Mouse (Mus musculus): ENCODE data around the gene Olfr183.
"Not testable (repeated sequence)": the region's sequence is repeated elsewhere in the genome, so short reads cannot be mapped to it uniquely, and the experiment has no call there.

The Olfr183 gene

GRCm38 (mm10) chr16:58995057-58995456, at the start of gene Olfr183:
Gene Olfr183, plus strand, starts transcription at chr16:58995357.
- no peak for DNase-seq (ENCODE audit: low read depth, low spot score)

GRCm38 (mm10) chr16:59007146-59007545, 12.0 kb downstream of the Olfr183 start:
- DNase-seq (ENCODE audit: low read depth, low spot score) = no peak

GRCm38 (mm10) chr16:59013357-59014018, 18.3 kb downstream of the Olfr183 start:
- peak; percentile 1 for DNase-seq (ENCODE audit: low read depth, low spot score)

- DNase-seq (ENCODE audit: low read depth, low spot score) = no peak
Observed at GRCm38 (mm10) chr16:59030191-59030590, 35.0 kb downstream of the Olfr183 start, which contains the start of gene Olfr186. Gene Olfr186, minus strand, starts transcription at chr16:59030291.

- no peak for DNase-seq (ENCODE audit: low read depth, low spot score)
Observed at GRCm38 (mm10) chr16:59039710-59040109, 44.6 kb downstream of the Olfr183 start, which contains the start of gene Olfr187. Gene Olfr187, minus strand, starts transcription at chr16:59039767.

GRCm38 (mm10) chr16:59045835-59046234, 50.7 kb downstream of the Olfr183 start:
- DNase-seq (ENCODE audit: low read depth, low spot score) = no peak

GRCm38 (mm10) chr16:59047579-59047978, 52.4 kb downstream of the Olfr183 start:
- DNase-seq (ENCODE audit: low read depth, low spot score) = no peak

GRCm38 (mm10) chr16:59048860-59049259, 53.7 kb downstream of the Olfr183 start:
- no peak for DNase-seq (ENCODE audit: low read depth, low spot score)

- not testable (repeated sequence) for DNase-seq (ENCODE audit: low read depth, low spot score)
Observed at GRCm38 (mm10) chr16:59049286-59049685, 54.1 kb downstream of the Olfr183 start.

Measured in brain, adult 2 months (tissue).